Mouse (Mus musculus) ES-E14 (cell line): Measurements from ENCODE around the gene Adamts17. TPM values are rescaled to one million over a fixed set of nuclear protein-coding genes. Genes with fewer than 3 reads are reported as not detected.

Experiments used
- DNase-seq: peaks from one replicate; pipeline ENCODE4 v3.0.0-alpha.2; 2013; ENCODE audit warnings: low read depth, low spot score
- H3K27ac ChIP-seq: 2 replicates; pipeline ENCODE4 v1.5.1; 2012; ENCODE audit warnings: low read depth, mild to moderate bottlenecking, low read length, moderate library complexity, mixed read lengths; ENCODE audit not compliant: poor library complexity, insufficient read depth, severe bottlenecking
- H3K36me3 ChIP-seq: 2 replicates; pipeline ENCODE4 v1.6.1; 2012; ENCODE audit warnings: mild to moderate bottlenecking, low read length, moderate library complexity, mixed read lengths; ENCODE audit not compliant: control insufficient read depth, poor library complexity, insufficient read depth, severe bottlenecking
- H3K4me1 ChIP-seq, 2 experiments: fragments of 150-350 bp in 1 of 2; sonication (generic) in 1 of 2; 2 replicates each; pipeline ENCODE4 v1.6.1; 2012; ENCODE audit warnings: low read length in 2 of 2, mild to moderate bottlenecking in 1 of 2, mixed read lengths in 1 of 2; ENCODE audit not compliant: control insufficient read depth in 2 of 2, insufficient read depth in 2 of 2, poor library complexity in 1 of 2
- H3K4me3 ChIP-seq, 2 experiments: fragments of 150-350 bp in 1 of 2; sonication (generic) in 1 of 2; 2 replicates each; pipeline ENCODE4 v1.5.1; 2012; ENCODE audit warnings: low read length in 2 of 2, low read depth in 1 of 2, mild to moderate bottlenecking in 1 of 2, mixed read lengths in 1 of 2; ENCODE audit not compliant: insufficient read depth in 1 of 2, poor library complexity in 1 of 2, severe bottlenecking in 1 of 2
- H3K9ac ChIP-seq: 2 replicates; pipeline ENCODE4 v1.6.1; 2012; ENCODE audit warnings: low read depth, mild to moderate bottlenecking, low read length, mixed read lengths; ENCODE audit not compliant: poor library complexity, insufficient read depth, severe bottlenecking
- H3K9me3 ChIP-seq: fragments of 150-350 bp; sonication (generic); 2 replicates; pipeline ENCODE4 v1.6.1; 2012; ENCODE audit warnings: low read depth, mild to moderate bottlenecking, low read length; ENCODE audit not compliant: control insufficient read depth, insufficient read depth
- CHD2 ChIP-seq: IDR thresholded peaks from 2 replicates; pipeline ENCODE4 v1.6.1; 2014; ENCODE audit warnings: mild to moderate bottlenecking, low read depth, low read length, inconsistent platforms
- HCFC1 ChIP-seq: IDR thresholded peaks from 2 replicates; pipeline ENCODE4 v1.6.1; 2012; ENCODE audit warnings: low read length, inconsistent platforms, borderline replicate concordance; ENCODE audit not compliant: insufficient read depth
- MAFK ChIP-seq: IDR thresholded peaks from 2 replicates; pipeline ENCODE4 v1.6.1; 2014; ENCODE audit warnings: mild to moderate bottlenecking, low read depth, low read length, inconsistent platforms; ENCODE audit not compliant: insufficient read depth
- ZC3H11A ChIP-seq: IDR thresholded peaks from 2 replicates; pipeline ENCODE4 v1.6.1; 2012; ENCODE audit warnings: low read depth, mild to moderate bottlenecking, inconsistent platforms, low read length, borderline replicate concordance
- ZNF384 ChIP-seq: IDR thresholded peaks from 2 replicates; pipeline ENCODE4 v1.6.1; 2012; ENCODE audit warnings: low read depth, low read length, inconsistent platforms
- in situ Hi-C, 2 experiments: fragments of 600-800 bp; cut with MboI; formaldehyde crosslinking; loops; one replicate each; pipeline ENCODE4 v1.15.1; 2025; ENCODE audit warnings: low sequenced_read_pairs in 2 of 2, inconsistent platforms in 1 of 2; ENCODE audit not compliant: unreplicated experiment in 2 of 2
- total RNA-seq: library from RNA; depleted of rRNA; stranded (reverse); fragments of 300-350 nt; gene quantifications from 2 replicates; pipeline ENCODE4 v1.2.3, GENCODE M21; 2012

Adamts17 gene
- total RNA-seq, 1 experiment = 2.0 TPM

DNA sequence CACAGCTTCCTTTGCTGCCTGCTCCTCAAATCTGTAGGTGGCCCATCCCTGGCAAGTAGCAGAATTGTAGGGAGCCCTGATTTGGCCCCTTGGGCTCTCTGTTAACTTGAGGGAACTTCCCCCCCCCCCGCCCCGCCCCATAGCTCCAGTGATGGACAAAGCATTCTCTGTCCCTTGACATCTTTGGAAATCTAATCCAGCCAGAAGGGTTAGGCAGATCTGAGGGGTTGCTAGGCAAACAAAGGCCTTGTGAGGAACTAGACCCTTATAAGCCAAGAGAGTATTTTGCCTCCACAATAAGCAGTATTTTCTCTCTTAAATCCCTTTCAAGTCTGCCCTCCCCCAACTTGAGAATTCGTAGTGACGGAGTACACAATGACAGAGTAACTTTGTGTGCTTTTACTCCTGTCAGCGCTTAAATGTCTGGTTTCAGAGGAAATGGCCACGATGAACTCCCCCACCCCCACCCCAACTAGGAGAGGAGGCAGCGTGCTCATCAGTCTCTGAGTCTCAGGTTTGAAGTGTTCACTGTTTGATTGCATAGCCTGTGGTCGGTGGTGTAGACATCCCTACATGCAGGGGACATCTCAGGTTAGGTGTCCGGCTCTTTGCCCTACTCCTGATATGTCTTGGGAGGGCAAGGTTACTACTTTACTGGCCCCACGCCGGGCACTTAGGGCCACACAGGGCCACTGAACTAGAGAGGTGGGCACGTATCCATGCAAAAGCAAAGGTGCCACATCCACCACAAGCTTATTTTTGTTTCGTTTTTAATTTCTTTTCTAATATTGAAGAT, 99.7 kb downstream of the Adamts17 start:
- in situ Hi-C loops = no loop called here
- TF ChIP-seq MAFK (no peak), ZNF384 (no peak), HCFC1 (no peak), CHD2 (no peak), ZC3H11A (no peak)
- no peak overlapping the region for H3K27ac ChIP-seq

GRCm38 (mm10) chr7:66940761-66941160, 101.2 kb downstream of the Adamts17 start:
- no peaks in the 10 kb centered on the region for H3K9me3 ChIP-seq
- no peak for DNase-seq
- H3K27ac ChIP-seq = no peak overlapping the region
- in situ Hi-C loops = no loop called here
- no peak for TF ChIP-seq HCFC1
- TF ChIP-seq ZC3H11A = no peak
- no peak for TF ChIP-seq CHD2
- no peak for TF ChIP-seq ZNF384
- no peak for TF ChIP-seq MAFK
- no peak overlapping the region for H3K9ac ChIP-seq
- no peaks in the 10 kb centered on the region for H3K36me3 ChIP-seq
- no peaks in the 10 kb centered on the region for H3K4me1 ChIP-seq
- no peak overlapping the region for H3K4me3 ChIP-seq

More for the DNA sequence above, 99.7 kb downstream of the Adamts17 start:
- no peak for DNase-seq
- H3K36me3 ChIP-seq = no peaks in the 10 kb centered on the region
- H3K9me3 ChIP-seq = no peaks in the 10 kb centered on the region
- no peak overlapping the region for H3K4me3 ChIP-seq
- no peak overlapping the region for H3K9ac ChIP-seq
- H3K4me1 ChIP-seq = no peaks in the 10 kb centered on the region

GRCm38 (mm10) chr7:66949006-66949405, 109.5 kb downstream of the Adamts17 start:
- no peak for TF ChIP-seq MAFK
- no peak for TF ChIP-seq CHD2
- TF ChIP-seq HCFC1 = no peak
- no peak for TF ChIP-seq ZC3H11A
- no peak for TF ChIP-seq ZNF384
- Histone ChIP-seq H3K9me3 (peaks cover 4% of the 10 kb centered on the region; the same call in 1 of the 2 replicates), H3K4me3 (no peak overlapping the region), H3K4me1 (no peaks in the 10 kb centered on the region), H3K9ac (no peak overlapping the region), H3K36me3 (no peaks in the 10 kb centered on the region), H3K27ac (no peak overlapping the region)
- in situ Hi-C loops = no loop called here
- no peak for DNase-seq

- no peaks in the 10 kb centered on the region for H3K36me3 ChIP-seq
- TF ChIP-seq CHD2 (no peak), HCFC1 (no peak), ZNF384 (no peak), ZC3H11A (no peak)
- in situ Hi-C loops = no loop called here
- no peak for DNase-seq
- no peak overlapping the region for H3K4me3 ChIP-seq
- no peak overlapping the region for H3K9ac ChIP-seq
- H3K4me1 ChIP-seq = no peaks in the 10 kb centered on the region
- H3K27ac ChIP-seq = no peak overlapping the region
- peaks cover 4% of the 10 kb centered on the region; the same call in 1 of the 2 replicates for H3K9me3 ChIP-seq
These were observed 113.4 kb downstream of the Adamts17 start for GRCm38 (mm10) chr7:66952921-66953320.

GRCm38 (mm10) chr7:66954073-66954472, 114.5 kb downstream of the Adamts17 start:
- H3K36me3 ChIP-seq = no peaks in the 10 kb centered on the region
- no peak overlapping the region for H3K27ac ChIP-seq
- no peak for DNase-seq
- no peak overlapping the region for H3K4me3 ChIP-seq
- no peaks in the 10 kb centered on the region for H3K4me1 ChIP-seq
- no peak overlapping the region for H3K9ac ChIP-seq
- in situ Hi-C loops = no loop called here
- TF ChIP-seq ZC3H11A = no peak
- TF ChIP-seq CHD2 = no peak
- TF ChIP-seq ZNF384 = no peak
- no peak for TF ChIP-seq MAFK
- TF ChIP-seq HCFC1 = no peak
- no peaks in the 10 kb centered on the region for H3K9me3 ChIP-seq
